Mouse (Mus musculus): ENCODE measurements around the gene Gm8362.
"Not testable (repeated sequence)": the region's sequence is repeated elsewhere in the genome, so short reads cannot be mapped to it uniquely, and the experiment has no call there.

Gm8362 gene

GRCm38 (mm10) chr14:6774311-6774710 lies at the start of gene Gm8362:
Gm8362 (minus strand) TSS chr14:6774411.
- not testable (repeated sequence) for DNase-seq (ENCODE audit: low read depth, low spot score)

GRCm38 (mm10) chr14:6823297-6823696 lies 49.1 kb upstream of the Gm8362 start:
- DNase-seq (ENCODE audit: low read depth, low spot score) = not testable (repeated sequence)

GRCm38 (mm10) chr14:6757231-6757536 lies 17.0 kb downstream of the Gm8362 start:
- DNase-seq (ENCODE audit: low read depth, low spot score) = not testable (repeated sequence)

GRCm38 (mm10) chr14:6756384-6757230 lies 17.6 kb downstream of the Gm8362 start:
- DNase-seq (ENCODE audit: low read depth, low spot score) = not testable (repeated sequence)

GRCm38 (mm10) chr14:6742232-6742631 lies 32.0 kb downstream of the Gm8362 start, which contains the start of gene Gm3636:
Gm3636 (minus strand) TSS chr14:6742332.
- DNase-seq (ENCODE audit: low read depth, low spot score) = not testable (repeated sequence)

- DNase-seq (ENCODE audit: low read depth, low spot score) = not testable (repeated sequence)
These were observed 54.1 kb downstream of the Gm8362 start, which contains the start of gene Gm8050 for GRCm38 (mm10) chr14:6720151-6720550. Gm8050 (minus strand) TSS chr14:6720251.

Data from ZHBTc4 (cell line).